Mouse (Mus musculus): Measurements from ENCODE around the gene Hmga1. TPM values are rescaled to one million over a fixed set of nuclear protein-coding genes. Genes with fewer than 3 reads are reported as not detected.

The Hmga1 gene
- polyA plus RNA-seq, 1 experiment, result 159 TPM

- TF ChIP-seq POLR2A (IDR thresholded peaks at IDR 0.05; ENCODE audit: borderline replicate concordance, low read depth, low read length), result no peak
- TF ChIP-seq CTCF (IDR thresholded peaks at IDR 0.05; ENCODE audit: low read depth, low read length), result no peak
- Histone ChIP-seq H3K4me1 (ENCODE audit: control insufficient read depth, insufficient read depth, low read length) (peaks cover 47% of the 10 kb centered on the region), H3K4me3 (ENCODE audit: insufficient read depth, low read length) (peak overlapping the region; percentile 77), H3K27ac (ENCODE audit: insufficient read depth, low read depth, low read length) (0 out of 2 replicates have a peak overlapping the region, but pooled peaks have one; percentile 7)
Observed at GRCm38 (mm10) chr17:27565942-27566267, 9.6 kb downstream of the Hmga1 start.

- Histone ChIP-seq H3K27ac (ENCODE audit: insufficient read depth, low read depth, low read length) (no peak overlapping the region), H3K4me3 (ENCODE audit: insufficient read depth, low read length) (no peak overlapping the region), H3K4me1 (ENCODE audit: control insufficient read depth, insufficient read depth, low read length) (peaks cover 37% of the 10 kb centered on the region)
- TF ChIP-seq CTCF (IDR thresholded peaks at IDR 0.05; ENCODE audit: low read depth, low read length), result no peak
- no peak for TF ChIP-seq POLR2A (IDR thresholded peaks at IDR 0.05; ENCODE audit: borderline replicate concordance, low read depth, low read length)
Observed at GRCm38 (mm10) chr17:27568228-27568627, 11.9 kb downstream of the Hmga1 start.

- Histone ChIP-seq H3K27ac (ENCODE audit: insufficient read depth, low read depth, low read length) (no peak overlapping the region), H3K4me3 (ENCODE audit: insufficient read depth, low read length) (no peak overlapping the region), H3K4me1 (ENCODE audit: control insufficient read depth, insufficient read depth, low read length) (peaks cover 32% of the 10 kb centered on the region)
- TF ChIP-seq CTCF (IDR thresholded peaks at IDR 0.05; ENCODE audit: low read depth, low read length), result no peak
- no peak for TF ChIP-seq POLR2A (IDR thresholded peaks at IDR 0.05; ENCODE audit: borderline replicate concordance, low read depth, low read length)
Observed at GRCm38 (mm10) chr17:27571315-27571714, 15.0 kb downstream of the Hmga1 start.

GRCm38 (mm10) chr17:27573772-27574320 lies 17.5 kb downstream of the Hmga1 start:
- no peak for TF ChIP-seq POLR2A (IDR thresholded peaks at IDR 0.05; ENCODE audit: borderline replicate concordance, low read depth, low read length)
- no peak for TF ChIP-seq CTCF (IDR thresholded peaks at IDR 0.05; ENCODE audit: low read depth, low read length)
- peaks cover 15% of the 10 kb centered on the region for H3K4me1 ChIP-seq (ENCODE audit: control insufficient read depth, insufficient read depth, low read length)
- no peak overlapping the region for H3K27ac ChIP-seq (ENCODE audit: insufficient read depth, low read depth, low read length)
- no peak overlapping the region for H3K4me3 ChIP-seq (ENCODE audit: insufficient read depth, low read length)

- no peak for TF ChIP-seq CTCF (IDR thresholded peaks at IDR 0.05; ENCODE audit: low read depth, low read length)
- Histone ChIP-seq H3K27ac (ENCODE audit: insufficient read depth, low read depth, low read length) (no peak overlapping the region), H3K4me3 (ENCODE audit: insufficient read depth, low read length) (no peak overlapping the region), H3K4me1 (ENCODE audit: control insufficient read depth, insufficient read depth, low read length) (peaks cover 10% of the 10 kb centered on the region)
Observed at GRCm38 (mm10) chr17:27574470-27575115, 18.3 kb downstream of the Hmga1 start.

GRCm38 (mm10) chr17:27575116-27575776 lies 18.9 kb downstream of the Hmga1 start:
- H3K4me3 ChIP-seq (ENCODE audit: insufficient read depth, low read length), result no peak overlapping the region
- H3K4me1 ChIP-seq (ENCODE audit: control insufficient read depth, insufficient read depth, low read length), result peaks cover 4% of the 10 kb centered on the region
- TF ChIP-seq CTCF (IDR thresholded peaks at IDR 0.05; ENCODE audit: low read depth, low read length) (no peak), POLR2A (IDR thresholded peaks at IDR 0.05; ENCODE audit: borderline replicate concordance, low read depth, low read length) (no peak)
- H3K27ac ChIP-seq (ENCODE audit: insufficient read depth, low read depth, low read length), result no peak overlapping the region

- TF ChIP-seq CTCF (IDR thresholded peaks at IDR 0.05; ENCODE audit: low read depth, low read length) (no peak), POLR2A (IDR thresholded peaks at IDR 0.05; ENCODE audit: borderline replicate concordance, low read depth, low read length) (no peak)
- Histone ChIP-seq H3K4me3 (ENCODE audit: insufficient read depth, low read length) (no peak overlapping the region), H3K27ac (ENCODE audit: insufficient read depth, low read depth, low read length) (no peak overlapping the region), H3K4me1 (ENCODE audit: control insufficient read depth, insufficient read depth, low read length) (no peaks in the 10 kb centered on the region)
Observed at GRCm38 (mm10) chr17:27576056-27576455, 19.8 kb downstream of the Hmga1 start.

GRCm38 (mm10) chr17:27577468-27577867 lies 21.2 kb downstream of the Hmga1 start:
- no peak for TF ChIP-seq CTCF (IDR thresholded peaks at IDR 0.05; ENCODE audit: low read depth, low read length)
- no peak for TF ChIP-seq POLR2A (IDR thresholded peaks at IDR 0.05; ENCODE audit: borderline replicate concordance, low read depth, low read length)
- H3K27ac ChIP-seq (ENCODE audit: insufficient read depth, low read depth, low read length), result no peak overlapping the region
- H3K4me1 ChIP-seq (ENCODE audit: control insufficient read depth, insufficient read depth, low read length), result no peaks in the 10 kb centered on the region
- H3K4me3 ChIP-seq (ENCODE audit: insufficient read depth, low read length), result no peak overlapping the region

GRCm38 (mm10) chr17:27578487-27578886 lies 22.2 kb downstream of the Hmga1 start:
- Histone ChIP-seq H3K4me1 (ENCODE audit: control insufficient read depth, insufficient read depth, low read length) (peaks cover 7% of the 10 kb centered on the region; the same call in 1 of the 2 replicates), H3K27ac (ENCODE audit: insufficient read depth, low read depth, low read length) (no peak overlapping the region), H3K4me3 (ENCODE audit: insufficient read depth, low read length) (no peak overlapping the region)
- no peak for TF ChIP-seq POLR2A (IDR thresholded peaks at IDR 0.05; ENCODE audit: borderline replicate concordance, low read depth, low read length)

- no peak for TF ChIP-seq POLR2A (IDR thresholded peaks at IDR 0.05; ENCODE audit: borderline replicate concordance, low read depth, low read length)
- TF ChIP-seq CTCF (IDR thresholded peaks at IDR 0.05; ENCODE audit: low read depth, low read length), result no peak
Observed at GRCm38 (mm10) chr17:27579816-27580215, 23.5 kb downstream of the Hmga1 start.

More at GRCm38 (mm10) chr17:27579816-27580215, 23.5 kb downstream of the Hmga1 start:
- H3K27ac ChIP-seq (ENCODE audit: insufficient read depth, low read depth, low read length), result no peak overlapping the region
- no peak overlapping the region for H3K4me3 ChIP-seq (ENCODE audit: insufficient read depth, low read length)
- H3K4me1 ChIP-seq (ENCODE audit: control insufficient read depth, insufficient read depth, low read length), result peaks cover 8% of the 10 kb centered on the region; the same call in 1 of the 2 replicates
